Mouse (Mus musculus): ENCODE data around the gene Rbak.

DNA sequence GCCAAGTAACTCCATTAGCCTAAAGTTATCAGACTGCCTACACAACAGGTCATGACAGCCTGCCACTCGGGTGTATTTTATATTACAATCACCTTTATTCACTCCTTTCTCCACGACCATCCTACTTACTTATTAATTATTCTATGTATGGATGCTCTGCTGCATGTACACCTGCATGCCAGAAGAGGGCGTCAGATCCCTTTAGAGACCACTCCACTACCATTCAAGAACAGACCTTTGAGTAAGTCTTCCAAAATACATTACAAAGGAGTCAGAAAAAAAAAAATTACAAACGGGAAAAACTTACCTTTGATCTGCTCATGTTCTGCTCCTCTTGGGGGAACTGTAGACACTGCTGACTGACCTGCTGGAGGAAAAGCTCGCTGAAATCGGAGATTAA, 1.4 kb downstream of the Rbak start:
- TF ChIP-seq CTCF (IDR thresholded peaks at IDR 0.05; ENCODE audit: low read depth) (peak; percentile 66), EP300 (IDR thresholded peaks at IDR 0.05; ENCODE audit: low read depth) (no peak)

All from liver, postnatal 0 days (tissue).